Mouse (Mus musculus): ENCODE data around the gene Srebf1. TPM values are rescaled to one million over a fixed set of nuclear protein-coding genes. Genes with fewer than 3 reads are reported as not detected.

Gene Srebf1
- polyA plus RNA-seq (2012; rRNA removed) = 81.7 and 91.5 TPM in 2 replicates

GRCm38 (mm10) chr11:60222469-60223236 is at the start of gene Srebf1:
Srebf1 (minus strand) TSS chr11:60222581.

Other genes with a start within 250 kb of the Srebf1 start
- gene Pemt, start 176.1 kb downstream of the Srebf1 start, polyA plus RNA-seq (2012; rRNA removed) = 3.7 and 4.8 TPM in 2 replicates
- gene Rai1, start 117.6 kb downstream of the Srebf1 start, polyA plus RNA-seq (2012; rRNA removed) = 32.3 TPM in 2 replicates
- gene Tom1l2, start 130.3 kb upstream of the Srebf1 start, polyA plus RNA-seq (2012; rRNA removed) = 39.9 and 40.3 TPM in 2 replicates
- gene Drc3, start 130.7 kb upstream of the Srebf1 start, polyA plus RNA-seq (2012; rRNA removed) = 0.12 TPM in 1 of 2 replicates, not detected in the other
- 9.9 and 12.3 TPM in 2 replicates for gene Gid4, start 194.6 kb upstream of the Srebf1 start, polyA plus RNA-seq (2012; rRNA removed)
- gene Atpaf2, start 195.9 kb upstream of the Srebf1 start, polyA plus RNA-seq (2012; rRNA removed) = 15.6 and 22.1 TPM in 2 replicates
- gene Drg2, start 232.0 kb upstream of the Srebf1 start, polyA plus RNA-seq (2012; rRNA removed) = 21.5 and 23.9 TPM in 2 replicates
- 0.11 and 0.25 TPM in 2 replicates for gene Myo15, start 246.8 kb upstream of the Srebf1 start, polyA plus RNA-seq (2012; rRNA removed)